Mouse (Mus musculus): ENCODE data around the gene Gm49345.
"Not testable (repeated sequence)": the region's sequence is repeated elsewhere in the genome, so short reads cannot be mapped to it uniquely, and the experiment has no call there.

The Gm49345 gene

DNA sequence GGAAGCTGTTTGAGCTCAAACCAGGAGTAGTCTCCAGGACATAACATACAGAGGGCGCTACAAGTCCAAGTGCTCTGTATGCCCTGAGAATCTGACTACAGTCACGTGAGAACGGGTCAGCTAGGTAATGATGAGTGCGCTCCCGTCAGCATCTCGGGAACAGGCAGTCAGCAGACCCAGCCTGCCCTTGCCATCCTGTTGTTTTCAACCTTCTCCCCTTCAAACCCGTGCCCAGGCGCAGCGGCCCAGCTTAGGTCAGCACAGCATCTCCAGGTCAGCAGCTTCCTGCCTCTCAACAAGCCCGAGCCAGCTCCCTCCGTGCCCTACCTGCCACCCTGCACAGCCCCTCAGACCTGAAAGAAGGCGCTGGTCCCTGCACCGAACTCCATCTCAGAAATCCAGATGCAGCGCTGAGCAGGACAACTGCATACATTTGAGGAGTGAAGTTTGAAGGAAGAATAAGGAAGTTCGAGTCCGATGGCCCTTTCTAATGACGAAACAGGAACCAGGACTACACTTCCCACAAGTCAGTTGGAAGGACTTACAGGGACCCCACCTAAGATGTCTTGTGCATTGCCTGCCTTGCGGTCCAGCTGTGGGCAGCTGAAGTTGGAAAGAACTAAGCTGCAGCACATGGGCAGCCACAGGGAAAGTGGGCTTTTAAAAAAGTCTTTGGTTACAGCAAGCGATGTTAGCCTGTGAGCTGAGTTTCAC lies at the start of gene Gm49345, which contains the start of gene Zfp729a:
Gene Gm49345, minus strand, starts transcription at position 476 of the 714 bp plus-strand sequence.
Gene Zfp729a, minus strand, starts transcription at position 498 of the 714 bp plus-strand sequence.
- peak; percentile 93 for DNase-seq (ENCODE audit: low read depth, low spot score)

DNA sequence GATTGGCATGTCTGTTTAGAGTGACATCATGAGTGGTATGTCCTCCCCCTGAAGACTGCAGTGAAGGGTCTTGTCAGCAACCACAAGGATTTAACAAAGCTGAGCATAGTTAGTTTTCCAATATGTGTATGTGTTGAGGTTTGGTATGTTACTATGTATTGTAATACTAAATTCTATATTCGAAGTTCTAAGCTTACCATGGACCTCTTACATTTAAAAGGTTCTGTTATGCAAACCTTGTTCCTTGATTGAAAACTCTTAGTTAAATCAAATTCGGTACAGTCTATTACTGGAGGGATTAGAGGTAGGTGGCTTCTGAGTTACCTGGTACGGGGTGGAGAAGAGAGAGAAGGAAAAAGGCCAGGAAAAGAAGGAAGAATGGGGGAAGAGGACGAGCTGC lies 49.4 kb upstream of the Gm49345 start, which contains the start of gene Zfp738:
Gene Zfp738, minus strand, starts transcription at position 101 of the 400 bp plus-strand sequence.
- DNase-seq (ENCODE audit: low read depth, low spot score) = no peak

DNA sequence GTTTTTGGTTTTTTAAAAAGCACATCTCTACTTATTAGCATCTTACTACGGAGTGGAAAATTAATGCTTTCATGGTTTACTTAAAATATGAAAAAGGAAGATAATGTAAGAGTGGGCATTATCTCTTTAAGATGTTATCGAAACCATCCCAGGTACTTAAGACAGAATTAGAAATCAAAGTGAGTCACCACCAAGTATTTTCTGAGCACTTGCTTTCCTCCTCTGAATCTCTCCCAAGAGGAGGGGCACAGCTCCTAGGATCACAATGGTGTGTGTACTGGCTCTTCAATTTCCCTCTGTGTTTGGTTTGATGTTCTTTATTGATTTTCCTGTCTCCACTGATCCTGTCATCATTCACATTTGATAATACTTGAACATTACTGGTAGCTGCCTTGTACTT lies 46.3 kb upstream of the Gm49345 start:
- not testable (repeated sequence) for DNase-seq (ENCODE audit: low read depth, low spot score)

DNA sequence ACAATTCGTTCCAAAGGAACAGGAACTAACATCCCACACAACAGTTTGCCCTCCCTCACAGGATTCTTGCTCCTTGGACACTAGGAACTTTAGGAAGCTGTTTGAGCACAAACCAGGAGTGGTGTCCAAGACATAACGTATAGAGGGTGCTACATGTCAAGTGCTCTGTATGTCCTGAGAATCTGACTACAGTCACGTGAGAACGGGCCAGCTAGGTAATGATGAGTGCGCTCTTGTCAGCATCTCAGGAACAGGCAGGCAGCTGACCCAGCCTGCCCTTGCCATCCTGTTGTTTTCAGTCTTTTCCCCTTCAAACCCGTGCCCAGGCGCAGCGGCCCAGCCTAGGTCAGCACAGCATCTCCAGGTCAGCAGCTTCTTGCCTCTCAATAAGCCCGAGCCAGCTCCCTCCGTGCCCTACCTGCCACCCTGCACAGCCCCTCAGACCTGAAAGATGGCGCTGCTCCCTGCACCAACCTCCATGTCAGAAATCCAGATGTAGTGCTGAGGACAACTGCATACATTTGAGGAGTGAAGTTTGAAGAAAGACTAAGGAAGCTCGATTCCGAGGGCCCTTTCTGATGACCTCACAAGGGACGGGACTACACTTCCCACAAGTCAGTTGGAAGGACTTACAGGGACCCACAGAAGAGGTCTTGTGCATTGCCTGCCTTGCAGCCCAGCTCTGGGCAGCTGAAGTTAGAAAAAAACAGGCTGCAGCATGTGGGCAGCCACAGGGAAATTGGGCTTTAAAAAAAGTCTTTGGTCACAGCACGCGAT lies 45.6 kb upstream of the Gm49345 start:
- peak; percentile 90 for DNase-seq (ENCODE audit: low read depth, low spot score)

DNA sequence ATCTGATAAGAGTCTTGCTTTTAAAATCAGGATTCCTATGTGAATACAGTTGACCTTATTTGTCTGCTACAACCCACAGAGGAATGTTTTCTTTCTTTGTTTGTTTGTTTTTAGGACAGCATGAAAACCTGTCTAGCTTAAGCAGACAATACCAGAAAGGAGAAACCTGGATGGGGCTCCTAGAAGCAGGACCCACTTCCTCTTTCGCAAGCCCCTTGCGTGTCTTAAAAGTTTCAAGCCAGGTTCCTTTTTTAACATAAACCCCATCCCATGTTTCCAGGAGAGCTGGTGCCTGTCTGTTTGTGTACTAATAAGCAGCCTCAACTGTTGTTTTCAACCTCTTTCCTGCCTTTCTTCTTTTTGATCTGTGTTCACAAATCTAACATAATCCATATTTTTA lies 37.3 kb upstream of the Gm49345 start:
- no peak for DNase-seq (ENCODE audit: low read depth, low spot score)

DNA sequence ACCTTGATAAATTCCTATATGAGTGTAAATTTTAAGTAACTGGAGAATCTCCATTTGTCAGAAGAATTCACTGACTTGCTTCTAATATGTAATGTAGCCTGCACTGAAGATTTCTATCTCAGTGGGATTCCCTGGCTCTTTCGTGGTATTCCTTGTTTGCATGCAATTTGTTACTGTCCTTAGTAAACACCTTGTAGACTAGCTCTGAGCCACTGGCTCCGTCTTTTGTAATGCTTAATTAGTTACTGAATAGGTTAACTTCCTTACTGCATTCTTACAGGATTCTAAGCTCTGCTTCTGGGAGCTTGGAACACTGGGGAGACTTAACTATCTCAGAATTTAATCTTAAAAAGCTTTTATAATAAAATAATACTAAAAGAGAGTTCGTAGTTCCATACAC lies 14.9 kb upstream of the Gm49345 start:
- DNase-seq (ENCODE audit: low read depth, low spot score) = no peak

DNA sequence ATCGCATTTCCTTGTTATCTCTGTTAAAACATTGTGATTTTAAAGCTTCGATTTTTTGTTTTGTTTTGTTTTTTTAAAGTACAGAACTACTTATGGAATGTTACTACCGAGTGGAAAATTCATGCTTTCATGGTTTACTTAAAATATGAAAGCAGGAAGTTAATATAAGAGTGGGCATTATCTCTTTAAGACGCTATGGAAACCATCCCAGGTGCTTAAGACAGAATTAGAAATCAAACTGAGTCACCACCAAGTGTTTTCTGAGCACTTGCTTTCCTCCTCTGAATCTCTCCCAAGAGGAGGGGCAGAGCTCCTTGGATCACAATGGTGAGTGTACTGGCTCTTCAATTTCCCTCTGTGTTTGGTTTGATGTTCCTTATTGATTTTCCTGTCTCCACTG lies 27.5 kb downstream of the Gm49345 start:
- DNase-seq (ENCODE audit: low read depth, low spot score) = peak; percentile 12

DNA sequence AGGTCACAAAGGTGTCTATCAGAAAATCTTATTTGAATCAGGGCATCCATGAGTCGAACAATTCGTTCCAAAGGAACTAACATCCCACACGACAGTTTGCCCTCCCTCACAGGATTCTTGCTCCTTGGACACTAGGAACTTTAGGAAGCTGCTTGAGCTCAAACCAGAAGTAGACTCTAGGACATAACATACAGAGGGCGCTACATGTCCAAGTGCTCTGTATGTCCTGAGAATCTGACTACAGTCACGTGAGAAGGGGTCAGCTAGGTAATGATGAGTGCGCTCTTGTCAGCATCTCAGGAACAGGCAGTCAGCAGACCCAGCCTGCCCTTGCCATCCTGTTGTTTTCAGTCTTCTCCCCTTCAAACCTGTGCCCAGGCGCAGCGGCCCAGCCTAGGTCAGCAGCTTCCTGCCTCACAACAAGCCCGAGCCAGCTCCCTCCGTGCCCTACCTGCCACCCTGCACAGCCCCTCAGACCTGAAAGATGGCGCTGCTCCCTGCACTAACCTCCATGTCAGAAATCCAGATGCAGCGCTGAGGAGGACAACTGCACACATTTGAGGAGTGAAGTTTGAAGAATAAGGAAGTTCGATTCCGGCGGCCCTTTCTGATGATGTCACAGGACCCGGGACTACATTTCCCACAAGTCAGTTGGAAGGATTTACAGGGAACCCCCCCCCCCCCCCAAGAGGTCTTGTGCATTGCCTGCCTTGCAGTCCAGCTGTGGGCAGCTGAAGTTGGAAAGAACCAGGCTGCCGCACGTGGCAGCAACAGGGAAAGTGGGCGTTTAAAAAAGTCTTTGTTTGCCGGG lies 28.3 kb downstream of the Gm49345 start, which contains the start of gene Zfp729b:
Gene Zfp729b, minus strand, starts transcription at position 642 of the 811 bp plus-strand sequence.
- peak; percentile 92 for DNase-seq (ENCODE audit: low read depth, low spot score)

DNA sequence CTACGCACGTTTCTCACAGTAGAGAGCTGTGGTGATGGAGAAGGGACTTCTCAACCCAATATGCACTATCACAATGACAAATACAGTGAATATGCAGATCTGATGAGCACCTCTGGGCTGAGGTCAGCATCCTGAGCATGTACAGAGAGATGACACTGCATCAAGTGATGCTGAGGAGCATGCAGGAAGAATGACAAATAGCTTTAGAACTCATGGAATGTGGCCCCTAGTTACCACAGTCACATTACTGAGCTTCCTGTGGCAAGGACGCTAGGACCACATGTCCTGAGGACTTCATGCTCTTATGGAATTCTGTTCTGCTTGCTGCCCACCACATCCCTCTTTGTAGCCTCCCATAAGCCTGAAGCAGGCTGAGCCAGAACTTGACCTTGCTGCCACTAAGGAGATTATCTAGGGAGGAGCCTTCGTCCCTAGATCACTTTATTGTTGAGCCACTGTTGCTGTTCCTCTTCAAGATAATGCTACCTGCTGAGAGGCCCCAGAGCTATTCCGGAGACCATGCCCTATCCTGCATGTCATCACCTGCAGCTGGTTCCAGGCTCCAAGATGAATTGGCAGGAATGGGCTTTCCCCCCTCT lies 64.9 kb downstream of the Gm49345 start:
- no peak for DNase-seq (ENCODE audit: low read depth, low spot score)

DNA sequence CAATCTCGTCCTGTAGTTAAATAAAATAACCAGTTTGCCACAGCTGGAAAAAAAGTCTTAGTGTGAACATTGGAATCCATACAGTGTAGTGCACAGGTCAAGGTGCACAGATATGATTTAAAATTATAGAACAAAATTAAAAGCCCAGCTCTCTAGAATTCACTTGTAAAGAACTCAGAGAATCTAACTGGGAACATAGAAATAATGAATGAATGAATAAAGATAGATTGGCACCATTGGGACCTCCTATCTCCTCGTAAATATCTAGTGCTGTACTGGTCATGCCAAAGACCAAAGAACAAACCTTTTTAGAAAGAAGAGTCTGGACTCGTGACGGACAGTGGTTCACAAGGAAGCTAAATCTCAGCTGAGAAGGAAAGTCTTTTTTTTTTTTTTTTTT lies 83.8 kb downstream of the Gm49345 start, which contains the start of gene Zfp748:
Gene Zfp748, minus strand, starts transcription at position 101 of the 400 bp plus-strand sequence.
- no peak for DNase-seq (ENCODE audit: low read depth, low spot score)

DNA sequence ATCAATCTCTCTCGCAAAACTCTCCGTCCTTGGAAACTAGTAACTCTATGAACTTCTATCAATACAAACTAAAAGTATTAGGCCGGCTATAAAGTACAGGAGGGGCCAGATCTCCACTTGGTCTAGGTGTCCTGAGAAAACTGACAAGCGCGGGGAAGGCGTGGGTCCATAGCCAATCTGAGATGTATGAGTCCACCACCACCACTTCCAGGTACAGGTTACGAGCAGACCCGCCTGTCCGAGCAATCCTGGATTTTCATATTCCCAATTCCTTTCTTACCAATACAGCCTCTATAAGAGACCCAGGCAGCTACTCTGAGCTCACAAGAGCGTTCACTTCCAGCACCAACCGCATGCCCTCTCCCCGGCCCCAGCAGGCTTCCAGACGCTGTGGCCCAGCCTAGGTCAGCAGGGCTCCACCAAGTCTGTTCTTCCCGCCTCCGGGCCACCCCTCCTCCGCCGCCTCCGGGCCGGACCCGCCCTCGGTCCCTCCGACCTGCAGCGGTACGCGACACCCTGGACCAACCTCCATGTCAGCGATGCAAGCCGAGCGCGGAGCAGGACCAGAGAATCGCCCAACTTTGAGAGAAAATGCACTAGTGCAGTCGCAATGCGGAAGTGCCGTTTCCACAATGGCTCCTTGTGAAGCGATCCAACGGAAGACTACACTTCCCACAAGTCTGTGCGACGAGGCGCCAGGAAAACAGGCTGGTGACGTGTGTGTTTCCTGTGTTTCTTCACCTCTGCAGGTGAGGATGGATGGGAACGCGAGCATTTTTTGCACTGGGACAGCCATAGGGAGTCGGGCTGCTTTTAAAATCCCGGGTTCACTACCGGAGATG lies 84.8 kb downstream of the Gm49345 start:
- DNase-seq (ENCODE audit: low read depth, low spot score) = peak; percentile 94

DNA sequence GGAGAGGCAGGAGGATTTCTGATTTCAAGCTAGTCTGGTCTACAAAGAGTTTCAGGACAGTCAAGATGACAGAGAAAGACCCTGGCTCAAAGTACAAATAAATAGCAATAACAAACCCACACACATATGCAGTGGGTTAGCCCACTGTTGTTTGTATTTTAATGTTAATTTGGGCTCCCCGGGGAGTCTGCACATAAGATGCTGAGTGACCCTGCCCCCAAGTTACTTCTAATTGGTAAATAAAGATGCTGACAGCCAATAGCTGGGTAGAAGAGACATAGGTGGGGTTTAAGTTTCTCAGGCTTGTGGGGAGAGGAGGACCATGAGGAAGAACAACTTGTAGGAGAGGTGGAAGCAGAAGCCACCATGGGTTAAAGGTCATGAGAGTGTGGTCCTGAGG lies 91.6 kb downstream of the Gm49345 start:
- no peak for DNase-seq (ENCODE audit: low read depth, low spot score)
